Mouse (Mus musculus) heart, embryonic 10.5 days (tissue): ENCODE data around the gene Cdkl2. TPM values are rescaled to one million over a fixed set of nuclear protein-coding genes. Genes with fewer than 3 reads are reported as not detected.

ENCODE experiments used
- DNase-seq: peaks from one replicate; pipeline ENCODE4 v3.0.0-alpha.2; 2017; ENCODE audit warnings: low spot score
- H3K27ac ChIP-seq: fragments of 300-500 bp; sonication (generic); 2 replicates; pipeline ENCODE4 v1.5.1; 2016; ENCODE audit warnings: mild to moderate bottlenecking
- H3K27me3 ChIP-seq: fragments of 300-500 bp; sonication (generic); 2 replicates; pipeline ENCODE4 v1.6.1; 2016; ENCODE audit warnings: mild to moderate bottlenecking; ENCODE audit not compliant: poor library complexity, insufficient read depth, severe bottlenecking
- H3K36me3 ChIP-seq: fragments of 300-500 bp; sonication (generic); 2 replicates; pipeline ENCODE4 v1.6.1; 2016; ENCODE audit warnings: mild to moderate bottlenecking, moderate library complexity
- H3K4me1 ChIP-seq: fragments of 300-500 bp; sonication (generic); 2 replicates; pipeline ENCODE4 v1.6.1; 2016; ENCODE audit warnings: mild to moderate bottlenecking
- H3K4me3 ChIP-seq: fragments of 300-500 bp; sonication (generic); 2 replicates; pipeline ENCODE4 v1.5.1; 2016; ENCODE audit warnings: mild to moderate bottlenecking, moderate library complexity
- H3K9me3 ChIP-seq: fragments of 300-500 bp; sonication (generic); 2 replicates; pipeline ENCODE4 v1.6.1; 2016; ENCODE audit warnings: mild to moderate bottlenecking, moderate library complexity
- whole genome bisulfite sequencing: fragments of 180-500 bp; shearing (Covaris S2); methylation state at CpG from one replicate; pipeline ENCODE4 v1.1.7; 2016; 5-methylcytosine and 5-hydroxymethylcytosine counted together
- polyA plus RNA-seq: library from polyadenylated mRNA; unstranded; fragments of >200 nt; fragmentation: Nextera tagmentation; extraction: Ambion mirVana; gene quantifications from 2 replicates; pipeline ENCODE4 v1.2.1, GENCODE M21; 2016

The Cdkl2 gene
- polyA plus RNA-seq, 1 experiment from 2014 or later = 0.68 TPM

DNA sequence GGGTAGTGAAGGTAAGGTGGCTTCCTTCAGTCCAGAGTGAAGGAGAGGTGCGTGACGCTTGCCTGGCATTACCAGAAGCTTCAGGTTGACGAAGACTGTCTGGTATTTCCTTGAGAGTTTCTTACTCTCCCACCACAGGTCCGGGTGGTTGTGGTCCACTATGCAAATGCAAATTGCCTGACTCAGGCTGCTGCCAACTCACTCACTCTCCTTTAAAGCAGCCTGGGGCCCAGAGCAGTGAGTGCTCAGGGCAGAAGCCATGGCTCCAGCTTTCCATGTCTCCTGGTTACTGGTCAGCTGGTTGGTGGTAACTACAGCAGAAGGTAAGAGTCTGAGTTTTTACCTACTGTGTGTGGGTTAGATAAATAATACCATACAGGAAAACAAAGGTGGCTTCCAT is 56.4 kb downstream of the Cdkl2 start, which contains the start of gene Odaph:
Odaph (plus strand) TSS at position 240 of the 400 bp plus-strand sequence.
- 72% methylated on average over 4 of the region's 4 CpGs for WGBS

DNA sequence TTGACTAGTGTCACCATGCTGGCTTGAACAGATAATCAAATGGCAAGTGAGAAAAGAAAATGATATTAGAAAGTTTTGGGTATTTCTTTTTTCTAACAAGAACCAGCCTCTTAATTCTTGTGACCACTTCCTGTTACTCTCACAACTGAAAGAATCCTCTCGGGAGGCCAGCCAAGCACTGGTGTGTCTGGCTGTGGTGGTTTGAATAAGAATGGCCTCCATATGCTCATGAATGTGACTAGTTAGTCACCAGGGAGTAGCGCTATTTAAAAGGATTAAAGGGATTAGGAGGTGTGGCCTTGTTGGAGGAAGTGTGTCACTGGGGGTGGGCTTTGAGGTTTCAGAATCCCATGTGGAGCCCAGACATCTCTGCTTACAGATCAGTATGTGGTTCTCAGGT is 58.0 kb downstream of the Cdkl2 start:
- no peaks in the 10 kb centered on the region for H3K36me3 ChIP-seq

More for the DNA sequence above, 56.4 kb downstream of the Cdkl2 start, which contains the start of gene Odaph:
- H3K27me3 ChIP-seq = no peaks in the 10 kb centered on the region
- H3K9me3 ChIP-seq = no peaks in the 10 kb centered on the region
- H3K36me3 ChIP-seq = no peaks in the 10 kb centered on the region
- H3K4me3 ChIP-seq = no peak within 1 kb of the TSS
- H3K27ac ChIP-seq = no peak within 1 kb of the TSS
- peak; percentile 57 for DNase-seq
- H3K4me1 ChIP-seq = no peaks in the 10 kb centered on the region

DNA sequence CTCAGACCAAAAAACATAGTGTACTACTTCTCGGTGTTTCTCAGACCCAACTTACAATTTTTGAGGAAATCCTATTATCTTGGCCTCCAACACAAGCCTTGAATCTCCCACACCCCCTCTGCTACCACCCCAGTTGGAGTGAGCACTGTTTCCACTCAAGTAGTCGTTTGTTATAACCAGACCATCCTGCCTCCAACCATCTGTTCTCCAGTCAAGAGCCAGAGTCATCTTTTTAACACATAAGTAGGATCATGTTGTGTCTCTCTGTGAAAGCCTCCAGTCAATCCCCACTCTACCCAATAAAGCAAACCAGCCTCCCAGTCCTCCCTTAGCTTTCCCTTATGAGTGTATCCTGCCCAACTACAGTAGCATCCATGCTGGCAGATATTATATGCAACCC is 60.2 kb downstream of the Cdkl2 start:
- H3K27ac ChIP-seq = no peak overlapping the region
- H3K27me3 ChIP-seq = no peaks in the 10 kb centered on the region
- H3K9me3 ChIP-seq = no peaks in the 10 kb centered on the region
- no peaks in the 10 kb centered on the region for H3K4me1 ChIP-seq
- H3K4me3 ChIP-seq = no peak overlapping the region
- peak; percentile 7 for DNase-seq
- no peaks in the 10 kb centered on the region for H3K36me3 ChIP-seq
- WGBS = 76% methylated on average over 2 of the region's 2 CpGs

More for the DNA sequence above, 58.0 kb downstream of the Cdkl2 start:
- WGBS = 51% methylated on average over 2 of the region's 2 CpGs
- Histone ChIP-seq H3K27me3 (no peaks in the 10 kb centered on the region), H3K9me3 (no peaks in the 10 kb centered on the region), H3K4me3 (no peak overlapping the region), H3K4me1 (no peaks in the 10 kb centered on the region), H3K27ac (no peak overlapping the region)
- DNase-seq = no peak

DNA sequence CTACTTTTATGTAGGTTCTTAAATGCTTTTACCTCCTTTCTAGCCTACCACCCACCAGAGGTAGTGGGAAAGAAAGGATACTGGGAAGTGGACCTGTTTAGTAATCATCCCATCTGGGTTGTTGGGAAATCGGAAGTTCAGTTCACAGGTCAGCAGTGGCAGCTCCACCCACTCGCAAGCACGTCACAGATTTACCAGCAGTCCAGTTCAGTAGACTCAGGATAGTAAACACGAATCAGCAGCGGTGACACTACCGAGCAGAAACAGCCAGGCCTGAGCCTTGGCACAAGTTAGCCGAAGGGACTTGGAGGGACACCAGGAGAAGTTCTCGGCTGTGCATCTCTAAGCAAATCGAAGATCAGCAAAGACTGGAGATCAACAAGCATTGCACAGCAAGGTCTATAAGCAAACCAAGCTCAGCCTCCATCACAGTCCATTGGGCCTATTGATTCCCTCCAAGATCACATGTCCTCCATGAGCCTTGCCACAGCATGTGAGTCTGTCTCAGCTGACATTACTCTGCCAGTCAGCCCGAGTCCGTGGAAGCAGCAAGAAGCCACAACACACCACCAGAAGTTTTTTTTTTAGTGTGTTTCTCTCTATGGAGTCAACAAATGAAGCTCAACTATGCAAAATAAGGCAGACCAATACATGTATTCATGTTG is 62.4 kb downstream of the Cdkl2 start:
- Histone ChIP-seq H3K27me3 (no peaks in the 10 kb centered on the region), H3K4me1 (no peaks in the 10 kb centered on the region), H3K4me3 (no peak overlapping the region), H3K9me3 (no peaks in the 10 kb centered on the region), H3K36me3 (no peaks in the 10 kb centered on the region), H3K27ac (no peak overlapping the region)
- DNase-seq = peak; percentile 60
- 90% methylated on average over 11 of the region's 11 CpGs for WGBS

DNA sequence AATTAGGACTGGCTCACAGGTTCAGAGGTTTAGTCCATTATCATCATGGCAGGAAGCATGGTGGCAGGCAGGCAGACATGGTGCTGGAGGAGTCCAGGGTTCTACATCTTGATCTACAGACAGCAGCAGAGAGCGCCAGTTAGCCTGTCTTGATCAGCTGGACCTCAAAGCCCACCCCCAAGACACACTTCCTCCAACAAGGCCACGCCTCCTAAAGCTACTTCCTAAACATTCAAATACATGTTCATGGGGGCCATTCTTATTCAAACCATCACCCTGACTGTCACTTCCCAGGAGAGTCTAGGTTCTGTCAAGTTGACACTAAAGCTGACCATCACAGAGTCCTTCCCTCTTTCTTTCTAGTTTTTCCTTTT is 66.3 kb downstream of the Cdkl2 start:
- no peak overlapping the region for H3K4me3 ChIP-seq
- H3K36me3 ChIP-seq = no peaks in the 10 kb centered on the region
- 76% methylated on average over 2 of the region's 2 CpGs for WGBS
- H3K27me3 ChIP-seq = no peaks in the 10 kb centered on the region
- DNase-seq = peak; percentile 63
- H3K27ac ChIP-seq = no peak overlapping the region
- no peaks in the 10 kb centered on the region for H3K9me3 ChIP-seq
- no peaks in the 10 kb centered on the region for H3K4me1 ChIP-seq

GRCm38 (mm10) chr5:91976566-91977396 is 66.9 kb downstream of the Cdkl2 start:
- H3K4me1 ChIP-seq = no peaks in the 10 kb centered on the region
- WGBS = 69% methylated on average over 10 of the region's 10 CpGs
- peak; percentile 65 for DNase-seq
- H3K27ac ChIP-seq = no peak overlapping the region
- no peaks in the 10 kb centered on the region for H3K27me3 ChIP-seq
- H3K4me3 ChIP-seq = no peak overlapping the region
- H3K36me3 ChIP-seq = no peaks in the 10 kb centered on the region
- H3K9me3 ChIP-seq = no peaks in the 10 kb centered on the region

- Histone ChIP-seq H3K4me3 (no peak overlapping the region), H3K9me3 (no peaks in the 10 kb centered on the region), H3K4me1 (no peaks in the 10 kb centered on the region), H3K27ac (no peak overlapping the region), H3K27me3 (no peaks in the 10 kb centered on the region), H3K36me3 (no peaks in the 10 kb centered on the region)
- 82% methylated on average over 9 of the region's 9 CpGs for WGBS
- peak; percentile 39 for DNase-seq
These were observed 67.9 kb downstream of the Cdkl2 start for GRCm38 (mm10) chr5:91975758-91976157.

DNA sequence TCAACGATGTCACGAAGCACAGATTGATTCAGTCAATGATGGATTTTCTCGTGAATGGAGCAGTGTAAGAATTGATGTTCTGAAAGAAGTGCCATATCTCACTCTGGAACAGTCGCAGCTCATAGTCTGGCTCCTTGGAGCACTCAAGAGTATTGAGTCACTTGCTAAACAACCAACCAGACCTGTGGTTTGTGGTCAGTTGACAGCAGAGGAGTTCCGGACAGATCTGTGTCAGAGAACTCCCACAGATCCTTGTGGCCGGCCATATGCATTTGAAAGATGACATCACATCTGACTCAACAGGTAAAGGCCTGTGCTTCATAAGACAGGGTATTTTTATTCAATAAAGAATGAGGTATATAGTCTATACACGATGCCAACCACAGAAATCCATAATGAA is 69.7 kb downstream of the Cdkl2 start:
- H3K27me3 ChIP-seq = no peaks in the 10 kb centered on the region
- no peaks in the 10 kb centered on the region for H3K4me1 ChIP-seq
- H3K4me3 ChIP-seq = no peak overlapping the region
- DNase-seq = peak; percentile 54
- 91% methylated on average over 7 of the region's 7 CpGs for WGBS
- 0 out of 2 replicates have a peak, but pooled peaks cover 4% of the 10 kb centered on the region for H3K36me3 ChIP-seq
- H3K27ac ChIP-seq = no peak overlapping the region
- H3K9me3 ChIP-seq = no peaks in the 10 kb centered on the region

- no peaks in the 10 kb centered on the region for H3K4me1 ChIP-seq
- no peaks in the 10 kb centered on the region for H3K9me3 ChIP-seq
- H3K36me3 ChIP-seq = 0 out of 2 replicates have a peak, but pooled peaks cover 4% of the 10 kb centered on the region
- H3K4me3 ChIP-seq = no peak overlapping the region
- H3K27me3 ChIP-seq = no peaks in the 10 kb centered on the region
- no peak for DNase-seq
- H3K27ac ChIP-seq = no peak overlapping the region
- WGBS = 83% methylated on average over 3 of the region's 3 CpGs
These were observed 71.6 kb downstream of the Cdkl2 start for GRCm38 (mm10) chr5:91972046-91972445.

- Histone ChIP-seq H3K36me3 (peaks cover under 1% of the 10 kb centered on the region; the same call in 1 of the 2 replicates), H3K4me3 (peak within 1 kb of the TSS; percentile 81), H3K27ac (peak within 1 kb of the TSS; percentile 94), H3K27me3 (no peaks in the 10 kb centered on the region), H3K4me1 (peaks cover 23% of the 10 kb centered on the region), H3K9me3 (no peaks in the 10 kb centered on the region)
- DNase-seq = peak; percentile 98
- WGBS = under 1% methylated on average over 65 of the region's 65 CpGs
These were observed 80.8 kb downstream of the Cdkl2 start, which contains the start of gene Rchy1 for GRCm38 (mm10) chr5:91962639-91963440. Gene Rchy1 (minus strand): TSS chr5:91963068.

DNA sequence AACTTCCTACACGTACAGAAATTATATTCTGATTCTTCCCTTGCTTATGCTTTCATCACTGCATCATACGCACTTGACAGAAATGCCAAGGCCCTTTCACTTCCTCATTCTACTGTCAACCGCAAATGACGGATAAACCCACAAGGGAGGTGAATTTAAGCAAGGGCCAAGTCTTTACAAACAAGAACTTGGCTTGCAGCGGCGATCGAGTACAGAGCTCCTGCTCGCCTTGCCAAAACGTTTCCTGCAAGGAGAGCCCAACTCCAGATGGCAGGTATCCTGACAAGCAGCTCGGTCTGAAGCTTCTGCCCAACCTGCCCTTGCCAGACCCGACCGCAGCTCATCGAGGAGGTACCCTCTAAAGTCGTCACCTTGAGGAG is 81.4 kb downstream of the Cdkl2 start:
- peaks cover 5% of the 10 kb centered on the region for H3K36me3 ChIP-seq
- peak overlapping the region; percentile 81 for H3K4me3 ChIP-seq
- peaks cover 23% of the 10 kb centered on the region for H3K4me1 ChIP-seq
- under 1% methylated on average over 14 of the region's 14 CpGs for WGBS
- H3K27me3 ChIP-seq = no peaks in the 10 kb centered on the region
- peak overlapping the region; percentile 94 for H3K27ac ChIP-seq
- no peak for DNase-seq
- H3K9me3 ChIP-seq = no peaks in the 10 kb centered on the region

DNA sequence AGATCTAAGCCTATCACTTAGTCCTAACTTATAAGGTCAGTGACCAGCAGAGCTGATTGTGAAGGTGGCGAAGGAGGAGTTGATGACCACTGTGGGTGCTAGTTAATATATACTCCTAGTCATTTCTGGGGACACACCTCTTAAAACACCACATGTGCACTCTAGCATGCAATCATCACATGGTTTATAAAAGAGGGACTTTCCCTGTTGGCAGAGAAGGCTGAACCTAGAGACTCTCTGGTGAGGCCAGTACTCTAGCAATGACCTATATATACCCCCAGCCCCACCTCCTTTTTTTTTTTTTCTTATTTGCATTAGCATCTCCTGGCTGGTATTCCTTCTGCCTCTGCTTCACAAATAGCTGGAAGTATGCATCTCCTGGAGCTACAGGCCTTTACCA is 82.3 kb downstream of the Cdkl2 start:
- Histone ChIP-seq H3K4me1 (peaks cover 23% of the 10 kb centered on the region), H3K27me3 (no peaks in the 10 kb centered on the region), H3K9me3 (no peaks in the 10 kb centered on the region), H3K4me3 (peak overlapping the region; percentile 81), H3K27ac (peak overlapping the region; percentile 94), H3K36me3 (peaks cover 14% of the 10 kb centered on the region)
- 84% methylated on average over 1 of the region's 1 CpGs for WGBS
- DNase-seq = no peak
